Mouse (Mus musculus): ENCODE results near the gene Cd302.

Cd302 gene

GRCm38 (mm10) chr2:60253506-60253905 lies 30.8 kb downstream of the Cd302 start:
- DNase-seq (ENCODE audit: low read depth) = no peak

DNA sequence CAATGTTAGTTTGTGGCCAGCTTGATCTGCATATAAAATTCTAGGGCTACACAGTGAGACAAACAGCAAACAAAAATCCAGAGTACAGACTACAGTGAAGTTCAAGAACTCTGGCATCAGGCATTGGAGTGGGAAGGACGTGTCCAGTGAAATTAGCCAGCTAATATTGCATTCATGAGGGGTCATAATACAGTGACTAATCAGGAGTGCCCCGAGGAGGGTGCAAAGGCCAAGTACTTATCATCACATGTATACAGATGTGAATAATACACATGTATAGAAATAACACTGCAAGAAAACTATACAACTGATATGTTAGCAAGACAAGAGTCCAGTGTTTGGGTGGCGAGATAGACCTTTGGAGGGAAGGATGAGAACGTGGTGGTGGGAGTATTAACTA lies 31.5 kb downstream of the Cd302 start:
- DNase-seq (ENCODE audit: low read depth) = no peak

DNA sequence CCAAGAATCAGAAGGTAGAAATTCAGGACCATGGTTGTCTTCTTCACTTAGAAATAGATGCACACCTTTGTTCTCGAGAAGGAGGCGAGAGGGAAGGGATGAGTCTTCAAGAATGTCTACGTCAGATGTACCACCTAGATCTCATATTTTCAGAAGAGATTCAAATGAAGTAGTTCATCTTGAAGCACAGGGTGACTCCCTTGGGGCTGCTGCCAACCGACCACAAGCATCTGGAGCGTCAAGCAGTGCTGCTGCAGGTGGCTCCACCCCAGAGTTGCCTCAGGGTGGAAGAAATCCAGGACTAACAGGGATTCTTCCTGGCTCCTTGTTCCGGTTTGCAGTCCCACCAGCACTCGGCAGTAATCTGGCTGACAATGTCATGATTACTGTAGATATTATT lies 49.8 kb downstream of the Cd302 start:
- DNase-seq (ENCODE audit: low read depth) = no peak

GRCm38 (mm10) chr2:60233147-60233546 lies 51.1 kb downstream of the Cd302 start:
- DNase-seq (ENCODE audit: low read depth) = no peak

- DNase-seq (ENCODE audit: low read depth) = no peak
These were observed 53.9 kb downstream of the Cd302 start for GRCm38 (mm10) chr2:60230361-60230760.

DNA sequence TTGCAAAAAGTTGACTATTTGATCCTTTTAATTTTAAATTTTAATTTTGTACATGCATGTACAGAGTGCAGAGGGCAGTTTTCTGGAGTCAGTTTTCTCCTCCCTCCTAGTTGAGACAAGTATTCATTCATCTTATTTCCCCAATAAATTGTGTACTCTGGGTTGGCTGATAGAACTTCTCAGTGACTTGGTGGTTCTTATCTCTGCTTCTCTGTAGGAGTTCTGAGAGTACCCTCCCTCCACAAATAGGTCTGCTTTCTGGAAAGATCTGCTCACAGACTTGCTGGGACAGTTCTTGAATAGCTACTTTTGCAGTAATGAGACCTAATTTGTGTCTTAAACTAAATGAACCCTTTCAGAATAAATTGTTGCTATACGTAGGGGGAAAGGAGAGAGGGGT lies 55.8 kb downstream of the Cd302 start:
- no peak for DNase-seq (ENCODE audit: low read depth)

DNA sequence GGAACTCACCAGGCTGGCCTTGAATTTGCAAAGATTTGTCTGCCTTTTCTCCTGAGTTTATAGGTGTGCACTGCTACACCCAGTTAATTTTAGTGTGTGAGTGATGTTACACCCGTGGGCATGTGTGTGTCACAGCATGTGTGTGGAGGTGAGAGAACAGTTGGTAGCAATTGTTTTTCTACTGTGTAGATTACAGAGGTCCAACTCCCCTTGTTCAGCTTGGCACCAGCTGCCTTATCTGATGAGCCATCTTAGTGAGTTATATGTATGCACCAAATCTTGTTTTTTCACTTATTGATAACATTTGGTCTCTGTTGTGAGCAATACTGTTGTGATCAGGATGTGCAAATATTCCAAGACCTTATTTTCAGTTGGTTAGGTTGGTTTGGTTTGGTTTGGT lies 60.8 kb downstream of the Cd302 start:
- no peak for DNase-seq (ENCODE audit: low read depth)

- DNase-seq (ENCODE audit: low read depth) = no peak
These were observed 62.3 kb downstream of the Cd302 start for GRCm38 (mm10) chr2:60221954-60222353.

DNA sequence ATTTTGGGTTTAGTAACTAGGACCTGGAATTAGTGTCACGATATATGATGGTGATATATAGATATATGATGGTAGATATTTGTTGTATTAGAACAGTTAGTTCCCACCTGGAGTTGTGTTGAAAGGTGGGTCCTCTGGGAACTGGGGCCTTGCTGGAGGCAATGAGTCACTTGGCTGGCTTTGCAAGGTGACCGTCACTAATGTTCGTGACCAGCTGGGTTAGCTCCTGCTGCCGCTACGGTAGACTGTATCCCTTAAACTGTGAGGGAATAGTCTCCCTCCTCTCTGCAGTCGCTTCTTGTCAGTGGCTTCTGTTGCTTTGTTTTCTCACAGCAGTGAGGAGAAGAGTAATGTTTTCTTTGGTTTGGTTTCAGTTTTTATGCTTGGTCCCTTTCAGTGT lies 63.1 kb downstream of the Cd302 start:
- DNase-seq (ENCODE audit: low read depth) = no peak

DNA sequence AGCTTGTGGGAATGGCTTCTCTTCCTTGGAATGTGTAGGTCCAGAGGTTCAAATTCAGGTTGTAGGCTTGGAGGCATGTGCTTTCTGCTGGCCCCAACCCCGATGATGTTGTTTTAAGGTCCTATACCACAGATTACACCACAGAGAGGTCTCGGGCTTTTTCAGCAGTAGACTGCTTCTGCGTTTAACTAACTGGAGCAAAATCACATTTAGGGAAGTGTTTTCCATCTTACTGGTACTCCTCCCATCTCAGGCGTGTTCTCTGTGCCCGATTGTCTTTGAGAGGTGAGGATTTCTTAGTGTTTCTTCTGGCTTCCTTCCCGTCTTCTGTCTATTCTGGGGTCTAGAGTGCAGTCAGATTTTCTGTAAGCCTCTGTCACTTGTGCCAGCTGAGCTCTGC lies 66.7 kb downstream of the Cd302 start:
- no peak for DNase-seq (ENCODE audit: low read depth)

DNA sequence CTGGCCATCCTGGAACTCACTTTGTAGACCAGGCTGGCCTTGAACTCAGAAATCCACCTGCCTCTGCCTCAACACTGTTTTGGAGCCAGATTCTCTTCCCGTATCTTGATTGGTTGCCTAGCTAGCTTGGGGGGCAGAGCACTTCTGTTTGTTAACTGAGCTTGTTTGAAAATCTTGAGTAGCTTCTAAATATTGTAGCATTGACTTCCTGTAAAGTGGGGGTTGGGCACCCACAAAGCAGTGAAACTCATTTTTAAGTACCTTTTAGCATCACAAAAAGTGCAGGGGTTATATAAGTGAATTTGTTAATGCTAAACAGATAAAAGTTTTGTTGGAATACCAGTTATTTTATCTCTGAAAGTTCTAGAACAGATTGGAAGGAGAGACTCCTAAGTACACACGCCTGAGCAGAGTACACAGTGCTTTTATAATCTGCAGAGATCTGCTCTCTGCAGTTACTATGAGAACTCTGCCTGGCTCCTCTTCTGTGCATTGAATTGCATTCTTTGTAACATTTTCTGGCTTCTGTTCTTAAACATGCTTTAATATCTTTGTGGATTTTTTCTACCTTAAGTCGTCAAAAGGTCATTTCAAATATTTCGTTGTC lies 67.6 kb downstream of the Cd302 start:
- DNase-seq (ENCODE audit: low read depth) = no peak

GRCm38 (mm10) chr2:60214683-60215082 lies 69.6 kb downstream of the Cd302 start:
- no peak for DNase-seq (ENCODE audit: low read depth)

DNA sequence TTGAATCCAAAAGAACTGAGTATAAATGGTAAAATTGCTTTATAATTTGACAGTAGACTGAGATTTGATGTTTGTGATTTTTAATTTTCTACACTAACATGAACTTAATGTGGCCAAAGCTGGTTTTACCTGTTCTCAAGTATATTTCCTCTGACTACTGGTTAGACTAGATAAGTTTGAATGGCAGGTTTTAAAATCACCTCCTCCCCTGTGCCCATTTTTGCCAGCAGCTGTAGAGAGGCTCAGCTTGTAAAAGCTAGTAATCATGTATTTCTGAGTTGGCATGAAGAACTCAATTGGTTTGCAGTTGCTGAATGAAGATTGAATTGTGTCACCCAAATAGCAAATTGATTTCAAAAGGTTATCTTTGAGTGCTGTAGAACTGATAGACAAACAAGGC lies 71.8 kb downstream of the Cd302 start:
- DNase-seq (ENCODE audit: low read depth) = no peak

GRCm38 (mm10) chr2:60210821-60211220 lies 73.5 kb downstream of the Cd302 start:
- peak; percentile 20 for DNase-seq (ENCODE audit: low read depth)

GRCm38 (mm10) chr2:60209703-60210651 lies 74.3 kb downstream of the Cd302 start, which contains the start of the genes Baz2b and March7:
TSS of gene Baz2b (minus strand) at chr2:60209839.
TSS of gene March7 (plus strand) at chr2:60209887.
- peak; percentile 95 for DNase-seq (ENCODE audit: low read depth)

DNA sequence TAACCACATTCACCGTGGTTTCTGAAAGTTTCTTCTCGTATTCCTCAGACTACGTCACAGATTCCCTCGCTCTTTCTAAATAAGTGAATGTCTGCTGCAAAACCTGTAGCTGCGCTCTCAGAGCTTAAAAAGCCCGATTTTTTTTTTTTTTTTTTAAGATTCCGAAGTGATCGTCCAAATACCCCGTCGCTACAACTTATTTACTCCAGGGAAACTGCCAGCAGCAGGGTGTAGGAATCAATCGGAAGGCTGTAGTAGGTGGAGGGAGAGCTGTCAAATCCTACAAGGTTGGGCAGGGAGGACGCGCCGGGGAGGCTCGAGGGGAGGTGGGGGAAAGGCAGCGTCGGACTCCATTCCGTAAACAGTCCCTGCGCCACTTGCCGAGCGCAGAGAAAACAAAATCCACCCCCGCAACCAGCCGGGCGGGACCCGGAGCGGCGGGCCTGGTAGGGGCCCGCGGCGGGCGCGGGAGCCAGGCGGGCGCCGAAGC lies 75.1 kb downstream of the Cd302 start:
- peak; percentile 62 for DNase-seq (ENCODE audit: low read depth)

- DNase-seq (ENCODE audit: low read depth) = no peak
These were observed 78.5 kb downstream of the Cd302 start for GRCm38 (mm10) chr2:60205795-60206194.

- no peak for DNase-seq (ENCODE audit: low read depth)
These were observed 80.1 kb downstream of the Cd302 start for GRCm38 (mm10) chr2:60204162-60204561.

- no peak for DNase-seq (ENCODE audit: low read depth)
These were observed 80.6 kb downstream of the Cd302 start for GRCm38 (mm10) chr2:60203733-60204132.

- DNase-seq (ENCODE audit: low read depth) = no peak
These were observed 81.3 kb downstream of the Cd302 start for GRCm38 (mm10) chr2:60202900-60203530.

All from NIH3T3 (cell line).